Mouse (Mus musculus): ENCODE results near the gene Krt76.
A peak's percentile ranks its signal among the peaks of the same experiment; 100 is the strongest.

Gene Krt76

DNA sequence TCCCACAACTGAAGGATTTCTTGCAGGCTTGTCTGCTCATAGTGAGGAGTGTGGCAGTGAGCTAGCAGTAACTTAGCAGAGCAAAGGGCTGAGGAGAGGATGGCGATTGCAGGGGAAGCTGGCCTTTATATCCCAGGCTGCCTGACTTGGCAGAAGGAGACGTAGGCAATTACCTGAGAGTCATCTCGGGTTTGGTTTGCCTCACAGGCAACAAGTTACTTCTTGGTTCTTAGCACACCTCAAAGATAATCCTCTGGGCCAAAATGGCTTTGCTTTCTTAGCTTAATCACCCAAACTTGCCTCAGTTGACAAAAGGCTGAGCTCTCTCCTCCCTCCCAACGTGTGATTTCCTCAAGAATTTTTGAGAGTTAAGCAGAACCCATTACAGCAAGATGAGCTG is at the start of gene Krt76:
Krt76 (minus strand) TSS at position 101 of the 400 bp plus-strand sequence.
- DNase-seq (ENCODE audit: low read depth, low spot score): no peak

DNA sequence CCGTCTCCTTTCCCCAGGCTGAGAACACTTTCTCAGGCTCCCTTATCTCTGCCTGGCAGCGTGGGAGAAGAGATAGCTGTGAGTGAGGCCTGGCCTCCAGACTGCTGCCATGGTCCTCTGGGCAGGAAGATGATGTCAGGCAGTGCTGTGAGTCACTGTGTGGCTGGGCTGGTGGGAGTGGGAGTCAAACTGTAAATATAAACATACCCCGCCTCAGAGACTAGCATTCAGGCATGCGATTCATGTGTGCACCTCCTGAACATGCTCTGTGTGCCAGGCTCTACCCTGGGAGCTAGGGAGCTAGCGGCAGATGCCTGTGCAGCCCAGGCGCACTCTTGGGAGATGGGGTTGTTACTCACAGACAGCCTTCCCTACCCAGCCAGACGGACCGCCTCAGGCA is 49.2 kb upstream of the Krt76 start:
- DNase-seq (ENCODE audit: low read depth, low spot score): no peak

DNA sequence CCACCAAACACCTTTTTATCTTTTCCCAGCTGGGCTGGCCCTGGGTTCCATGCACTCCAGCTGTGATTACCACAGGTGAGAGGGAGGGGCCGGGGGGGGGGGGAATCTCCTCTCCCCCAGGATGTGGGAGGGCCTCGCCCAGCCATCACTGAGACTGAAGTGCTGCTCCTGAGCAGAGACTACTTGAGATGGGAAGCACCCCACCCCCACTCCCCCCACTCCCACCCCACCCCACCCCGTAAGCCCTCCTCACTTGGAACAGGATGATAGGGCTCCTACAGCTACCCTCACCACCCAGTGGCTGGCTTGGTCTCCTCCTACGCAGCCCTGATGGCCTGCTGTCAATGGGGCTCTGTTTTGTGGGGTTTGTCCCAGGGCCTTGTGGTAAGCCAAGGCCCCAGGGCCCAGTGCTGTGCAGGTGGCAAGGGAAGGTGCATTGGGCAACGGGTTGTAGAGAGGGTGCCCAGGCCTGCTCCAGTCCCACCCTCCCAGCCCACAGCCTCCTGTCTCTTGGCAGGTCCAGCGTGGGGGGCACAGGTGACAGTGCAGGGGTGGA is 47.6 kb upstream of the Krt76 start, which contains the start of gene Krt79:
Krt79 (minus strand) TSS at position 51 of the 556 bp plus-strand sequence.
- DNase-seq (ENCODE audit: low read depth, low spot score): no peak

DNA sequence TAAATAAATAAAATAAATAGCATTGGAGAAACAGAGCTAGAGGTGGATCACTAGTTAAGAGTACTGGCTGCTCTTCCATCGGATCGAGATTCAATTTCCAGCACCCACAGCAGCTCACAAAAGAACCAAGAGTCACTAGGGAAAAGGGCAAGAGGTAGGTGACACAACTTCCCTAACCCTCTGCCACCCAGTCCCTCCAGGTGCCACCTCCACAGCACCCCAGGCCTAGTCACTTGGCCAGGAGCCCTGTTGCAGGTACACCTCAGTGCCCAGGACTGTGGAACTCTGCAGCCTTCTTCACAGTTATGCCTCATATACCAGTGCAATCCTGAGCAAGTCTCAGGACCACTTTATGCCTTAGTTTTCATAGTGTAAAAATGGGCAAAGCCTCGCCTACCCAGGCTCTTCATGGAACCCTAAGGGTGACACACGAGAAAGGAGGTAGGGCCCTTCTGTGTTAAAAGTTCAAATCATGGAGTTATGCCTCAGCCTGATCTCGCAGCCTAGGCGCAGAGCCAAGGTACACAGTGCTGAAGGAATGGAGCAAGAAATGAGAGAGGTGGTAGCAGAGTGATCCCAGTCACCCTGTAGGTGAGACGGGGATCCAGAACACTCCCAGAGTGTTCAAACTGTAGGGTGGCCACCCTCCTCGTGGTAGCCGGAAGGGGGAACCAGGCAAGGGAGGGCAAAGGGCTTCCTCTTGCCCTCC is 46.0 kb upstream of the Krt76 start:
- no peak for DNase-seq (ENCODE audit: low read depth, low spot score)

DNA sequence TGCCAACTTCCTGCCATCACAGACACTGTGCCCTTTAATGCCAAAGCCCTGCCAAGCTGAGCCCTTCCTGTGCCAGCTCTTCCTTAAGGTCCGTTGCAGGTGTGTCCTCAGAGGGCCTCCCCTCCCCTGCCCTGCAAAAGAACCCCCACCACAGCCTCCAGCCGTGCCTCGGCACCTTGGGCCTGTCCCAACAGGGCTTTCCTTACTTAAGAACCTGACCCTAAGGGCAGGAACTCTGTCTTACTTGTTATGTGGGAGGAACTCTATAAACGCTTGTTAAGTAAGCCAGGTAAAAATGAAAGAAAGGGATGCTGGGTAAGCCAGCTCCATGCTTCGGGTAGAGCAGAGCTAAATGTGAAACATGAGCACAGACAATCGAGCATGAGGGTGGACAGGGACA is 40.3 kb upstream of the Krt76 start:
- no peak for DNase-seq (ENCODE audit: low read depth, low spot score)

DNA sequence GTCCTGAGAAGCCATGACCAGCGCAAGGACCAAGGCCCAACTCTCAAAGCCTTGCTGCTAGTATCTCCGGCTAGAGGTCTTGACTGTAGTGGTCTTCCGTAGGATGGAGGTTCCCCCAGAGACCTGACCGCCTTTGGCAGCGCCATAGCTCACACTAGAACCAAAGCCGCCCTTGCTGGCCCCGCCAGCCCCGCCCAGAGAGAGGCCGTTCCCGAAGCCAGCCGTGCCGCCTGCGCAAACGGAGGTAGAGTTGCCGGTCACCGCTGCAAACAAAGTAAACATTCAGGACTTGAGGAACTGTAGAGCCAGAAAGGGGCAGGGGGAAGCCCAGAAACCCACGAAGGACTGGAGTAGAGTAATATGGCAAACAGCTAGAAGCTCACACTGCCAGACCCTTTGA is 36.9 kb upstream of the Krt76 start:
- no peak for DNase-seq (ENCODE audit: low read depth, low spot score)

DNA sequence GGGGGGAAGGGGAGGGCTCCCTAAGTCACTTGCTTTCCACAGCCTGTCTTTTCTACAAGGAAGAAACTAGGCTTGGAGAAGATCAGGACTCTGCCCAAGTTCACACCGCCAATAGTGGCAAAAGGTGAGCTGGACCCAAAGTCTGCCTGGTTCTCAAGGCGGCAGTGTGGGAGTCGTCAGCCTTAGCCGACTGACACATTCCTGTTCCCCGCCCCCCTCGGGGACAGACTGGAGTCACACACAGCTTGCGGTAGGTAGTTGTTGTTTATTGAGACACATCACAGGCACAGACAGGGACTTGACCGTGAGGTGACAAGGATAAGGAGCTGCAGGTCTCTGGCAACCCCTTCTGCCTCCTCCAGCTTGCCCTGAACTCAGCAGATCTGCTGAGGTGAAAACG is 36.4 kb upstream of the Krt76 start:
- no peak for DNase-seq (ENCODE audit: low read depth, low spot score)

DNA sequence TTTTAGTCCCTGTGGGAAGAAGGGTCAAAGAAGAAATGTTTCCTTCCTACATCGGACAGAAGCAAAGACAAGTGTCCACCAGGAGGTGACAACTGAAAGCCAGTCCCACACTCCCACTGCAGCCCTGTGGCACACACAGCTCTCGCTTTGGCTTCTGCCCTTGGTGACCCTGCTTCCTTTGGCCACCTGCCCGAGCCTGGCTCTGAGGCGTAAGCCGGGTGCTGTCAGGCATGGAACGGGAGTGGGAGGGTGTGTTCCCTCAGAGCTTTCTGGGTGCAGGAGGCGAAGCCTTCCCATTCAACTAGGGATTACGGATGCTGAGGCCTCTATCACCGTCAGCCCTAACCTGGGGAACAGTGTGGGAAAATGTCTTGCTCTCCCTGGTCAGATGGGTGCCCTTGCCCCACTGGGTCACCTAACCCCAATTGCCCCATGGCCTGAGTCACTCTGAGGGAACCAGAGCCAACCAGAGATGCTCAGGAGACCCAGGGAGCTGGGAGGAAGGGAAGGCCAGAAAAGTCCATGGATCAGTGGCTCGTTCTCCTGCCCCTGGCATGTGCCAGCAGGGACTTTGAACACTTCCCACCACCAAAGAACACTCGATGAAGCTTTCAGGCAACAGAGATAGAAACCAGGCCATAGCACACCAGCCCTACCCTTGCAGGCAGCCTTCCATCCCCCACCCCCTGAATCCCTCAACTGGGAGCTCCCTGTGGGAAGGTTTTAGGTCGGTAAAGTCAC is 34.8 kb upstream of the Krt76 start:
- no peak for DNase-seq (ENCODE audit: low read depth, low spot score)

DNA sequence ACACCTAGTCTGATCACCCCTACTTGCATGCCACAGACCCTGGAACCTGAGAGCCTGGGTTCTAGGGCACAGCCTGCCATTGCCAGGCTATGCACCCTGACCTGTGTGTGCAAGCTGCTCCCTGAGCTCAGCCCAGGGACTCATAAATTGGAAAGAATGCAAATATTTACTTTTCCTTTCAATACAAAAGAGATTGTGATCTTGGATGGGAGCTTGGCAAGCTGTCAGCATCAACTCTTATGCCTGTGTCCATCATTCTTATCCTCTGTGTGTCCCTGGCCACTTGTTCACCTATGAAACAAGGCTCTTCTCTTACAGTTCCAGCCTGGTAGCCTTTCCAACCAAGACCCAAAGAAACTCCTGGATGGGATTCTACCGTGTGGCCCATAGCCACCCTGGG is 32.3 kb upstream of the Krt76 start:
- no peak for DNase-seq (ENCODE audit: low read depth, low spot score)

DNA sequence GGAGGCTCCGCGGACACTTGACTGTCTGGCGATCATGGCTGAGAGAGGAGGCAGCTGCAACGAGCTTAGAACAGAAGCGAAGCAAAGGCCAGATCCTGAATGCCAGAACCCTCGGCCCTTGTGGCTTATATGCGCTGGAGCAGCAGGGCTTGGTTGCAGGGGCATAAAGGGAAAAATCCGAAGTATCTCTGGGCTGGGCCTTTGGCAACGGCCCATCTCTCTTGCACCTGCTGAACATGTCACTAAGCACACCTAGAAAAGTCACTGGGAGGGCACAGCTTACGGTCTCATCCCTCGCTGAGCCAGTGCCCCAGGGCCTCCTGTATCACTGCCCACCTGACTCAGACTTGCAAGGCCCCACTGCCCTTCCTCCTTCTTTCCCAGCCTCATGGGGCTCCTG is 31.9 kb upstream of the Krt76 start, which contains the start of gene Krt4:
Krt4 (minus strand) TSS at position 101 of the 400 bp plus-strand sequence.
- no peak for DNase-seq (ENCODE audit: low read depth, low spot score)

DNA sequence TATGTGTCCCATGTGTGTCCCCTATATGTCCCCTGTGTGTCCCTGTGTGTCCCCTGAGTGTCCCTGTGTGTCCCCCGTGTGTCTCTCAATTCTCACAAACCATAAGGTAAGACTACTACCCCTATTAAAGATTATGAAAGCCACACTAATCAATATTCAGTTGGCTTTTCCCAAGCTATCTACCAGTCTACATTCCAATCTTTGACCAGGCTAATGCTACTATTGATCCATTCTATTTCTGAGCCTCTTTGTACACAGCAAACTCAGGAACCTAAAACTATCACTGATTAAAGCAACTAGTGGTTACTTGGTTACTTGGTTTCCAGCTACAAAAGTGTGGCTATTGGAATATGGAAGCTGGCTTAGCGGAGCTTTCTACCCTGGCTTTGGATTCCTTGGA is 29.6 kb upstream of the Krt76 start:
- DNase-seq (ENCODE audit: low read depth, low spot score): no peak

DNA sequence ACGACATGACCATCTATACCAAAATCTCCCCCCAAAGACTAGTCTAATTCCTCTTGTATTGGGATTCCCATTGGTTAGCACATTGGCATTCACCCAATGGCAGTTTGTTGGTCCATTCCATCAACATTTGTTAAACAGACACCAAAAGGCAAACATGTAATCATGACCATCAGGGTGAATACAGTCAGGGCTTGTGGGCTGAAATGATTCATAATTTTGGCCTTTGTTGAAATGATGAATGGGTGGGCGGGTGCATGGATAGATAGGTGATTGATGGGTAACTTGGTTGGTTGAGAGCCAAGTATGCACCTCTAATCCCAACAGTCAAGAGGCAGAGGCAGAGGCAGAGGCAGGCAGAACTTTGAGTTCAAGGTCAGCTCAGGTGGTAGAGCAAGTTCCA is 23.4 kb upstream of the Krt76 start:
- DNase-seq (ENCODE audit: low read depth, low spot score): no peak

DNA sequence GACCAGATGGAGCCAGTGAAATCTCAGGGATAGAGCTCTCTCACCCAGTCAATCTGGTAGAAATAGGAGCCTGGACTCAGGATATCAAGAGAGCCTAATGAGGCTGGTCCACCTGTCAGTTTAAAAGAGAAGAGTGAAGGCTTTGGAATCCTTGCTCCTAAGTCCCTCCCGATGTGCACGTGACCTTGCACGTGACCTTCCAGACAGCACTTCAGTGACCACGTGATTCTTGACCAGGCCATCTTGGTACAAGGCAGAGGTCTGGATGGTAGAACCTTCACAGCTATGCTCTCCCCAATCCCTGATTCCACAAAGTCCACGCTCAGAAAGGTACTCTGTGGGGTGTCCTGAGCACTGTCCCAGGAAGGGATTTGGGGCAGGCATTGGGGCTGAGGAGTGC is 12.1 kb upstream of the Krt76 start:
- DNase-seq (ENCODE audit: low read depth, low spot score): no peak

DNA sequence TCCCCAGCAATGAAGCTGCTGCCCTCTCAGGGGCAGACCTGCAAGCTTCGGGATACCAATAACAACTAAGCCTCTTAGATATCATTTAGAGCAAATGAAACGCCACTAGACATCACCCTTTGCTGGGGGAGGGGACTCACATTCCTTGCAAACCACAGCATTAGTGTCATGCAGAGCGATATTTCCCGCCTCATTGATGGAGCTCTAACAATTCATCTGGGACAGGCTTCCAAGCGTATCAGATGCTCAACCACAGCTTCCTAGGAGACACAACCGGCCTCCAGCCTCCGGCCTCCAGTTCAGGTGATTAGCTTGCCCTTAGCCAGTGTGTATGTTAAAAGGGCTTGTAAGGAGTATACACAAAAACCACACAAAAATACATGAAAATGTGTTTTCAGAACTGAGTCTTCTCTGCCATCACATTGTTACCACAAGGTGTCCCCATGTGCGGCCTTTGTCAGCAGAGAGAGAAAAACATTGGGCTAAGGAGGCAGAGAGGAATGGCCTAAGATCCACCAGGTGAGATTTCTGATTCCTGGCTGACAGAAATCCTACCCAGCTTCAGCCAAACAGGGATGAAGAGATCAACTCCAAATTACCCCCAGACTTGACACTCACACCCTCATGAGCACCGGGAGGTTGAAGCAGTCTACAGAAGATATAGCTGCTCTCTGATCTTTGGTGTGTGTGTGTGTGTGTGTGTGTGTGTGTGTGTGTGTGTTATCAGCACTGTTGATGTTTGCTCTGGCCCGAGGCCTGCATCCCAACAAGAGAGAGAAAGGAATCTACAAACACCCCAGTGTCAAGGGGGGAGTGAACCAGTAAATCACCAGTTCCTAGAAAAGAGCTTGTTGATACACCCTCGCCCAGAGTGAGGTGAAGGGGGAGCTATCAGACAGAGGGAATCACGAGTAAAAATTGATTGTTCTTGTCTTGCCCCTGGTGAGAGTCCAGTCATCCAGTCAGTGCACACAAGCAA is 9.7 kb upstream of the Krt76 start:
- DNase-seq (ENCODE audit: low read depth, low spot score): no peak

DNA sequence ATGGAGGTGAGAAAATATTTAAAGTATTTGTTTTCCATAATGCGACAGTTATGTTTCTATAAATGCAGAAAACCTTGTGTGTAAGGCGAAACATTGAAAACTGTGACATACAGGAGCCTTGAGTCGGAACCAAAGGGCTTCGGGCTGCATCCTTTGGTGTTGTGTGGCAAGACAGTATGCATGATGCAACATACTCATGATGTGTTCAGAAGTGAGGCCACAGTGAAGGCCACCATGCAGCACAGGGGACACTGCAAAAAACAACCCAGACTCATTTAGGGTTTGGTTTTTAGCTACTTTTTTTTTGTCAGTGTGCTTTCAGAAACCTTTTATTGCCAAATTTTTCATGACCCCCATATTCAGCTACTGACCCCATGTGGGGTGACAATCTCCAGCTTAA is 2.5 kb upstream of the Krt76 start:
- no peak for DNase-seq (ENCODE audit: low read depth, low spot score)

DNA sequence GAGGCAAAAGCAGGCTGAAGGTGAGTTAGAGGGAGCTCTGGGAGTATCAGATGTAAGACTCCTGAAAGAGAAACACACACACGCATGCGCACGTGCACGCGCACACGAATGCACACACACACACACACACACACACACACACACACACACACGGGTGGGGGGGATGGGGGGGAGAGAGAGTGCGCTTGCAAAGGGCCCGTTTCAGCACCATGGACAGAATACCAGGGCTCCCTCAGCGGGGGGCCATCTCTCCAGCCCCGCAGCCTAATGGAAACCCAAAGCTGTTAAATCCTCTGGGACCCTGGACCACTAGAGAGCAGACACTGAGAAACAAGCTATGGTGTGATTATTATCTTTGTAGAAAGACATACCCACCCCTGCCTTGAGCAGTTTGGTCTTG is 12.9 kb downstream of the Krt76 start:
- no peak for DNase-seq (ENCODE audit: low read depth, low spot score)

DNA sequence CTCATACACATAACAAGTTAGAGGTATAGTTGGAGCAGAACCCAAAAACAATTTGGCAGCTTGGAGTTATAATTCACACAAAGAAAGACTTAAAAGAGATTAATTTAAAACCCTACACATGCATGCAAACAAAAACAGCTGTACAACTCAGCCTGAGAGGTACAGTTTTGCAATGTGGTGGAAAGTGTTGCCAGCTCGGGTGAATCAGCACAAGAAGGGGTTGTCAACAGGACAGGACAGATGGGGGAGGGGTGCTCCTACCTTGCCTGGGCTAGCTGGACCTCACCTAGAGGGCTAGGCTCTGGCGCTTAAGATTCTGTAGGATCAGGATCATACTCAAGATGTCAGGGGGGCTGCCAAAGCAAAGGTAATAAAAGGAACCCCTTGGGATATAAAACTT is 14.7 kb downstream of the Krt76 start:
- DNase-seq (ENCODE audit: low read depth, low spot score): no peak

DNA sequence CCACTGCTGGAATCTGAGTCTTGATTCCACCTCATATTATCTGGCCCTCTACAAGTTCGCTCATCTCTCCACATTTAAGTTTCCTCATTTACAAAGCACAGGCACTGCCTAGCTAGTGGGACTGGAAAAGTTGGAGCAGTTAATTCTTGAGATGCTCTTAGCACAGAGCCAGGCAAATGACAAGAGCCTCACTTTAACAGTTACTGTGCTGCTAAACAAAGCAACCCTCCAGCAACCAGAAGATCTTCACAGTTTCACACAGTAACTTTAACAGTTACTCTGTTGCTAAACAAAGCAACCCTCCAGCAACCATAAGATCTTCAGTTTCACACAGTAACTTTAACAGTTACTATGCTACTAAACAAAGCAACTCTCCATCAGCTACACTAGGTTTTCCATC is 18.3 kb downstream of the Krt76 start:
- no peak for DNase-seq (ENCODE audit: low read depth, low spot score)

DNA sequence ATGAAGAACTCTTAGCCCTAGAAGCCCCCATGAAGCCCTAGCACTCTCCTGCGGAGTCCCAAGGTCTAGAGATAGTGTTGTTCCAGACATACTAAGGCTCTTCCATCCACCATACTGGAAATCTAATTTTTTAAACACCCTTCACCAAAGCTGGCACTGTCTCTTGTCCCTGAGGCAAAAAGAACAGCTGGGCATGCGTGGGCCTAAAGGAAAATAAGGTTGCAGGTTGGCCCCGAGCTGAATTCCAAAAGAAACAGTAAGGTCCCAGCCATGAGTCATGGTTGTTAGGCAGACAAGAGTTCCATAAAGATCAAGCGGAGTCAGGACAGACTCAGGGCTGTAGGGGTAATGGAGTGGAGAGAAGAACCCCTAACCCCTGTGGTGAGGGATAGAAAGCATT is 19.5 kb downstream of the Krt76 start:
- no peak for DNase-seq (ENCODE audit: low read depth, low spot score)

DNA sequence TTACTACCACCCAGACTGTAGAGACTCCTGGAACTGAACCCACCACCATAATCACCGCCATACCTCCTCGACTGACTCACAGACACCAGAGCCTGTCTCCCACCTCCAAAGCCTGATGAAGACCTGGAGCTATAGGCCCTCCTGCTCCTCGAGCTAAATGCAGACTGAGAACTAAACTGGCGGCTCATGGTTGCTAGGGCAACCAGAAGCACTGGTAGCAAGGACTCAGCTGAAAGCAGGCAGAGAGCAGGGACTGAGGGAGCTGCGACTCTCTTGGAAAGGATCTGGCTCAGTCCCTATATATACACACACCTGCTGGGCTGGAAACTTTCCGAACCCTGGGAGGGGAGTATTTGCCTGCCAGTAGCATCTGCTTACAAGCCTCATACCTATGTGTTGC is 23.3 kb downstream of the Krt76 start, which contains the start of gene Krt77:
Krt77 (minus strand) TSS at position 275 of the 400 bp plus-strand sequence.
- DNase-seq (ENCODE audit: low read depth, low spot score): peak; percentile 59

DNA sequence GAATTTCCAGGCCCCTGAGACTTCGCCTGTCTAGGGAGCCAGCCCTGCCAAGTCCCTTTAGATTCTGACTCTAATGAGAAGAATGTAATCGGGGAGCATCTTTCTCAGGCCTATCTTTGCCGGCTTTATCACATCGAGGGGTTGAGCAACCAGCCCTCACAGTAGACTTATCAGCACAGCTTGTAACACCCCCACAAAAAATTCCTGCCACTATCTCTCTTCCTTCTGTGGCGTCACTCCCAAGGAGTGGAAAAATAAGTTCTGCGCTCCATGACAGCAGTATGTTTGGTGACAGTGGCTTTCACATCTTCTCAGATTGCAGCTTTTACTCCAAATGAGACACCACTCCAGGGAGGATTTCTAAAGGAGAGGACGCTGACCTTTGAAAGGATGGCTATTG is 26.0 kb downstream of the Krt76 start:
- DNase-seq (ENCODE audit: low read depth, low spot score): no peak
